Mouse (Mus musculus): ENCODE data around the gene Hsf5.
A peak's percentile ranks its signal among the peaks of the same experiment; 100 is the strongest.

Hsf5 gene

DNA sequence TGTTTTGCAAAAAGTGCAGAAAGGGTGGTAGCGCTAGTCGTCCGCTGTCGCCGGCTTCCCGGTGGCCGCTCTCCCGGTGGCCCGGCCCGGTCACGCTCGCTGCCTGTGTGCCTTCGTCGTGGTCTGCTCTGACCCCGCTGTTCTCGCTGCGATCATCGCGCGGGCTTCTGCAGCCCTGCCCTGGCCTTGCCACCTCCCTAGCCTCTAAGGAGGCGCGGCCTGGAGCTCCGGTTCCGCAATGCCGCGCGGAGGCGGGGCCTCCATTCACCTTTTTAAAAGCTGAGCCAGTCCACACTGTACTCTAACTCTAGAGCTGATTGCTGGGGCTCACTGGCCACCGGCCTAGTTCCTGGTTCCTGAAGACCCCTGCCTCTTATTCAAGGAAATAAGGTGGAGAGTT lies 22.2 kb downstream of the Hsf5 start:
- DNase-seq (ENCODE audit: low read depth): peak; percentile 44

DNA sequence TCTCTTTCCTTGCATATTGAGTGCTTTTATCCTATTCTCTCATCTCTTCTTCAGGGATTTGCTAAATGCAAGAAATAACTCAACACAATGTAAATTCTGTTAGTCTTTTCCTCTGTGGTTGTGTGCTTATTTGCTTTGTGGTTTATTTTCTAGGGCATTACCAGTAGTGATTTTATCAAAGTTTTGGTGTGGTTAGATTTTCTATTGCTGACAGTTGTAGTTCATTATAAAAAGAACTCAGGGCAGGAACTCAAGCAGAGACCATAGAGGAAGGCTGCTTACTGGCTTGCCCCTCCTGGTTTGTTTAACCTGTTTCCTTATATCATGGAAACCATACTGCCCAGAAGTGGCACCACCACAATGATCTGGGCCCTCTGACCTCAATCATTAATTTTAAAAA lies 25.9 kb downstream of the Hsf5 start:
- DNase-seq (ENCODE audit: low read depth): no peak

DNA sequence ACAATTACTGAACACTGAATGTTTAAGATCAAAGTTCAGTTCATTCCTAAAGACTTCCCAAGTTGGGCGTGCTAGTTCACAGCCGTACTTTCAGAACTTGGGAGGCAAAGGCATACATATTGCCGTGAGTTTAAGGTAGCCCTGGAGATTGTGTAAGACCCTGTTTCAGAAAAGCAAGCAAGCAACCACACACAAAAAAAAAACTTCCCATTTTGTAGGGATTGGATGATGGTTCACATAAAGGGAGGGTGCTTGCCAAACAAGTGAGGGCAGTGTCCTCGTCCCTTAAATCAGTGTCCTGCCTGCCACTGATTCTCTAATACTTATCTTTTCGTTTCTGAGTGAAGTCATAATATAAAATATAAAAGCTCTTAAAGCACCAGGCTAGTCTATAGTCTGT lies 37.7 kb downstream of the Hsf5 start:
- no peak for DNase-seq (ENCODE audit: low read depth)

DNA sequence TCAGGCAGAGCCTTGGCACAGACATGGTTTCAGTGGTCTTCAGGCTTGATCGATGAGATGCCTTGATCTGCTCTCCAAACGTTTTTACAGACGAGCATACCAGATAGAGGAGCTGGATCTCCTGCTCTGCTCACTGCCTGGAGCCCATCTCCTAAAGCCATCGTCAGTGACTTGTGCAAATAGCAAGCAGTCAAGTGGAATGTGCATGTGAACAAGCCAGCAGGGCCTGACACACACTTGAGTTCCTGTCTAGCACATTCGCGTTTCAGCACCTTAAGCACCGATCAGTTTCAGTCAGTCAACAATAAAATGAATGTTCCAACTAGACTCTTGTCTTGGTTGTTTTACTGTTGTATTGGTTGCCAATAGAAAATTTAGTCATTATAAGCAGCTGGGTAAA lies 42.3 kb downstream of the Hsf5 start:
- DNase-seq (ENCODE audit: low read depth): no peak

DNA sequence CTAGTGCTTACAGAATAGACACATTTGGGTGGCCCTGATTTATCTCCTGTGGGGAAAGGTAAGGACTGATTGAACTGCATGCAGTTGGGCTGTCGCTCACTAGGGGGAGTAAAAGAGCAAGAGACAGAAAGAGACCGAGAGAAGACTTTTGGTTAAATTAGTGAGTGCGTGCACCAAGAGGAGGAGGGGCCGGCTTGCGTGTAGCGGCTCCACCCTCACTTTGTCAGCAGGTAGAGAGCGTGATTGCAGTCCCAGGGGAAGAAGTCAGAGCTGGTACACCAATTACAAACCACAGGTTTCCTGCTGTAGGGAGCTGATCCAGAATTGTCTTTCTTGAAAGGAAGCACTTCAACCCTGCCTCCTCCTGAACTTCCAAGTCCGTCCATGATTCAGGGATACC lies 45.4 kb downstream of the Hsf5 start, which contains the start of gene Rnf43:
TSS of gene Rnf43 (plus strand) at position 316 of the 400 bp plus-strand sequence.
- peak; percentile 95 for DNase-seq (ENCODE audit: low read depth)

DNA sequence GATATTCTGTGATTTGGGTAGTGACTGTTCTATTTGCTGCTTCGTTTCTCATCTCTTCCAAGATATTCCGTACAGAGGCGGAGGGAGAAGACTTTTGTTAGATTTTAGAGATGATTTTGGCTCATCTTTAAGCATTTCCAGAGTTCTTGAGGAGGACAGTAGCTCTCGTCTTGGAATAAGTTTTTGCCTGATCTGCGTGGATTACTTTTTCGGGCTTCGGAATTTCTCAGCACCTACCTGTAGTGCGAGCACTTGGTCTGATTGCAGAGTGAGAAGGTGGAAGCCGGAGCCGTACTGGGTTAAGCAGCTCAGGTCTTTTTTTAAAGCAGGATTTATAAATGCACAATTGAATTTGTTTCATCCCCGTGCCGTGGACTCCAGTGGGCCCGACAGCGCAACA lies 45.9 kb downstream of the Hsf5 start:
- no peak for DNase-seq (ENCODE audit: low read depth)

DNA sequence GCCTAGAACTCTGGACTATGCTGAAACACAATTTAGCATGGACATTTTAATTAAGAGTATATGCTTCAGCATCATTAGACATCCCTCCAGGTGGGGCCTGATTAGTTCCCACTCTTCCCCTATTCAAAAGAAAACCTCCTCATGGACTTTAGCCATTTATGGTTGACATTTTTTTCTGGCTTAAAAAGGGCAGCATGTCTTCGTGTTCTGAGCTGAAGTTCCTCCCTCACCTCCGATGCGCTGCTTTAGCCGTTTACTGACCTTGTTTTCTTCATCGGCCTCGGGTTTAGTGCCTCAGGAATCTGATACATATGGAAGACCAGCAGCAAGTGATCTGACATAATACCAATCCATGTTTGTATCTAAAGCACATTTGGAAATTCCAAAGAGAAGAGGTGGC lies 47.0 kb downstream of the Hsf5 start:
- DNase-seq (ENCODE audit: low read depth): no peak

DNA sequence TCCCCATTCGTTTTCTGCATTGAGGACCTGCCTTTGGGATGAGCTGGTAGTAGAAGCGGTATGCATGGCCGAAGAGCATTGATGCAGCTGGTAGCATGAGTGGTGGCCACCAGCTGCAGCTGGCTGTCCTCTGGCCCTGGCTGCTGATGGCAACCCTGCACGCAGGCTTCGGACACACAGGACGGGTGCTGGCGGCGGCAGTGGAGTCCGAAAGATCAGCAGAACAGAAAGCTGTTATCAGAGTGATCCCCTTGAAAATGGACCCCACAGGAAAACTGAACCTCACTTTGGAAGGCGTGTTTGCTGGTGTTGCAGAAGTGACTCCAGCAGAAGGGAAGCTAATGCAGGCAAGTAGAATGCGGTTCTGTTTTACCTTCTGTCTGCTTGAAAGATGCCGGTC lies 47.6 kb downstream of the Hsf5 start:
- DNase-seq (ENCODE audit: low read depth): no peak

DNA sequence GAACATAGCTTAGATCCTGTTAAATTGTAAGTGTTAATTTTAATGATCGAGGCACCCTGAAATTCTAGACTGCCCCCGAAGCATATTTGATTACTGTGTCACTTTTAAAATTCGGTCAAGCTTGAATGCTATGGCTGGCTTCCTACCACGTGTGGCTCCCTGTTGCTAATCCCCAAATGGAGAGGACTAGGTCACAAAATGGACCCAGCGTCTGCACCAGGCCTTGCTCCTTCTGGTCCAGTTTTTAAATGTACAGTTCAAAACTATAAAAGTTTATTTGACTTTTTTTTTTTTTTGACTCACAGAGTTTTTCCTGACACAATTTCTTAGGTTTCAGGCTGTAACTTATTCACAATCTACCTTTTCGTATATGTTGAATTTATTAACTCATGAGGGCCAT lies 48.3 kb downstream of the Hsf5 start:
- no peak for DNase-seq (ENCODE audit: low read depth)

DNA sequence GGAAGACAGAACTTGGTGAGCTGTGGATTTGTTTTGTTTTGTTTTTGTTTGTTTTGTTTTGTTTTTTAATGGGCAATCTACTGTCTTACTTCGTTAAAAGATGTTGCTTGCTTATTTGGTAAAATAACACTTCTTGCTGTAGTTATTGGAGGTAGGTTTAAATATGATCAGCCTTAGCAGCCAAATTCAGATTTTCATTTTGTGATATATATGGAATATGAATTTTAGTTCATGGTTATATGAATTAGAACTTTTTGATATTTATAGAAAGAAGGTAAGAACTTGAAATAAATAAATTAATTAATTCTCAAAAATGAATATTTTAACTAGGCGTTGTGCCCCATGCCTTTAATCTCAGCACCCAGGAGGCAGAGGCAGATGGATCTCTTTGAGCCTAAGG lies 48.7 kb downstream of the Hsf5 start:
- DNase-seq (ENCODE audit: low read depth): no peak

DNA sequence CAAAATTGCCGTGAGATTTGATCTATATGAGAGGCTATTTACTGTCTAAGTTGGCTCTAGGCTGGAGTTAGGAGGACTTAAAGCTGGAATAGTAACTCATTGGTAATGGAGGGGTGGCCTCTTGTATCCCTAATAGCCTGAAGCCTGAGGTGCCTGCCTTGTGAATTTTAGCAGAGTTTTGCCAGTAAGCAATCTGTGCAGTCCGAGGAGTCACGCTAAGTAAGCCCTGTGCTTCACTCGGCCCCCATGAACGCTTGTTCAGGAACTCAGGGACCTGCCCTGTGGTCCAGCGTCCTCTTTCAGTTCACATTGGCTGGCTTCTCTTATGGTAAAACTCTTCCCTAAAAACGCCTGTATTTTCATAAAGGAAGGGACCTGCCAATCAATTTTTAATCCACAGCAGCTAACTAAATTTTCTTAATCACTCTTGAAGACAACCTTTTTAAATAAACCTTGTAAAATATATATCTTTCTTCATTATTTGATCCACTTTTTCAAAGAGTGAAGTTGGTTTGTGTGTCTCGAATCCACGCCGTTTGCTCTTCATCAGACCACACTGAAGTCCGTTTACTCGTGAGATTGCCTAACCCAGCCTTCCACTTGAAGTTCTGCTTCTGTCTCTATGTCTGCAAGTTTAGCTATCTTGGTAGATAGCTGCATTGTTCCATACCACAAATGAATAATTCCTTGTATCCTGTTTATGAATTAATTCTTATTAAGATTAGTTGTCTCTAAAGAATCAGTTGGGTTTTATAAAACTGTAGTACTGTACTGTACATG lies 49.5 kb downstream of the Hsf5 start:
- DNase-seq (ENCODE audit: low read depth): no peak

DNA sequence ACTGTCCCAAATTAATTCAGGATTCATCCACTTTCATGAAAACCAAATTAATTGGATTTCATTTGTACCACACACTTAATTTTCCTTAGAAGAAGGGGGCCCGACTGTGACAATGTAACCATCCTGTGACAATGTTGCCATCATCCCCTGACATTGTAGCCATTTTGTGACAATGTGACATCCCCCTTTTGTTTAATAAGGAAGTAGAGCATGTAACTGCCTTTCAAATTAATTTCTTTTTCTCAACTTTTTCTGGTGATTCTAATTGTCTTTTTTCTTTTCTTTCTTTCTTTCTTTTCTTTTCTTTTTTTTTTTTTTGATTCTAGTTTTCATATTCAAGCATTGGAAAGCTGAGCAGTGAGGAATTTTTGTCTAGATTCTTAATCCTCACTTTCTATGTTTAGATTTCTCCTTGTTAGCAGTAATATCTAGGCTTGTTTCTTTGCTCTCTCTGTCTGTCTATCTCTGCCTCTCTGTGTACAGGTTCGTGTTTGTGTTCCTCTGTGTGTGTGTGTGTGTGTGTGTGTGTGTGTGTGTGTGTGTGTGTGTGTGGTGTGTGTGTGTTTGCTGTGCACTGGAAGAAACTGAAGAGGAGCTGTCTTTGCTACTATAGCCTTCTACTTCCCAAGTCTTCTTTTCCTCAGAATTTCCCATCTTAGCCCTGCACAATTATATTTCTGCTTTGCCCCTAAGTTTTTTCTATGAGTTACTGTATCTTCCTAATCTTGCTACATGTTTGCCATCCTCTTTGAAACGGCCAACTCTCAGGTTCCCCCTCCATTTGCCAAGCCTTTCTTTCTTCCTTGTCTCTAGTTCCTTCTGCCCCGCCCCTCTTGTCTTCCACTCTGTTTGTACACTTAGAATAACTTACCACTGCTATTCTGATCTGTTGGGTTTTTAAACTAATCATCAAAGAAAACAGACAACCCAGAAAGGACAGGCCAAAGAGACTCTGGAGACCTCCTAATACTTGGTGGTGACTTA lies 50.4 kb downstream of the Hsf5 start:
- DNase-seq (ENCODE audit: low read depth): no peak

DNA sequence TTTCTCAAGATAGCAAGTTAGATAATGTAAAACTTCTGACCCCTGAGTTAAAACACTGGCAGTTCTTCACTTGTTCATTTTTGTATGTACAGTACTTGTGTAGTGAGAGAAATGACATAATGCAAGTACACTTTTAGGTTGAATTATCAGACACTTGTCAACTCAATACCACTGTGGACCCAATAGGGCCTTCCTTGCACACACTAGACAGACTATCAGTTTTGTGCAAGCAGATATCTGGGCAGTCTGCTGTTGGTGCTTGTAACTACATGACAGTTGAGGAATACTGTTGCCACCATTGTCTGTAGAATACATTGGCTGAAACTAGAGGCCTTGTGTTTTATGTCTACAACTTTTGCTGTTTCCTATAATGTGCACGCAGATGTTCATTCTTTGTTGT lies 56.3 kb downstream of the Hsf5 start:
- DNase-seq (ENCODE audit: low read depth): no peak

DNA sequence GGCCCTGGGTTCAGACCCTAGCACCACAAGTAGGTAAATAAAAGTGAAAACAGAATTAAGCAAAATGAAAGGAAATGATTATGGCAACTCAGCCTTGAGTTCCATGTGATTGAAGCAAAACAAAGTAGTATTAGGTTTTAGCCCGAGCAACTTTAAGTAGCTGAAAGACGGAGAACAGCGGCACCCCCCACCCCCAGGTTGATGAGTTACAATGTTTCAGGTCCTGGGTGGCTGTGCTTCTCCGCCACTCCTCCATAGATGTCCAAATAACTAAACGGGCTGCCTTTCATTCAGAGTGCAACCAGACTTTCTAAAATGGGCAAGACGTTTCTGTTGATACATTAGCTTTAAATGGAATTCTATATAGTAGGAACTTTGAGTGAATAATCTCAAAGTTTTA lies 58.6 kb downstream of the Hsf5 start:
- no peak for DNase-seq (ENCODE audit: low read depth)

DNA sequence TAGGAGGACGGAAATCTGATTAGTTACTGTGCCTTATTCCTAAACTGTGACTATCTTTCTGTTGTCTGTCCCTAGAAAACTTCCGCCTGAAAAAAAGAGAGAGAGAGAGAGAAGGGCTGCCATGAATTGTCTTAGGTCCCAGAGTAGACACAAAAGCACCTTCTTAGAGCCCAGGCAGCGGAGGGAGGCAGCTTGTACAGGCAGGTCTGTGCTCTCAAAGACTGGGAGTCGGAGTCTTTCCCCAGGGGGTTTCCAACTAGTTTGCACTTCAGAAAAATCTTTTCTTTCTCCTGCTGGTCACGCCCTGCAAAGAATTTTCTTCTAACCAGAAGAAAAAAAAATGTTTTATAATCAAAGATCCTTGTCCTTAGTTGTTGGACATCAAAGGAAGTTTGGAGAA lies 60.8 kb downstream of the Hsf5 start:
- DNase-seq (ENCODE audit: low read depth): no peak

DNA sequence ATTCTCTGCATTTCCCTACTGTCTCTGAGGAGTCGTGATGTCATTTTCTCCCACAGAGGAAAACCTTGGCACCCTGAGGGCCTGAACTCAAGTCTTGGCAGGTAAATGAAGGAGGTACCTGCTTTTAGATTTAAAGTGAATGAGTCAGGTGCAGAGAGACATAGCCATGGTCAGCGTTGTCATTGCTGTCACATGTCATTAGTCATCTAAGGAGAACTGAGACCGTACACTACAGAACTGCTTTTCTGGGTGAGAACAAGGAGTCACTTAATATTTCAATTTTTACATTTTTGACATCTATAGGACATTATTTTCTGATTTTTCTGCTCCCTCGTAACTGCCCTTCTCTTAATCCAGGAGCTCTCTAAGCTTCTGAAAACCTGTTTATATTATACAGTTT lies 61.6 kb downstream of the Hsf5 start:
- no peak for DNase-seq (ENCODE audit: low read depth)

DNA sequence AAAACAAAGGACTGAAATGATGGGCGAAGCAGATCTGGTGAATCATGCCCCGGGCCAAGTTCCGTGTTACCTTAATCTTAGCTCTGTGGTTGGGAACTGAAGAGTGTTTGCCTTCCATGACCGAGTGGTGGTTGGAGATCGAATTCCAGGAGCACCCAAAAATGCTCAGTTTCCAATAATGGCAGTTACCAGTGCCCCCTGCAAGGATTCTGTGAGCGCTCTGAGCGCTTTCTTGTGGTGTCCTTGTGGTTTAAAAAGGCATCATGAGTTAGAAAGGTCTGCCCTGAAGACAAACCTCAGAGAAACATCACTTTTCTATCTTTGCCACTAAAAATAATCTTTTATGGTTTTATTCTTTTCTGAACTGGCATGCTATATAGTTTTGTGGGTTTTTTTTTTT lies 62.0 kb downstream of the Hsf5 start:
- DNase-seq (ENCODE audit: low read depth): peak; percentile 59

DNA sequence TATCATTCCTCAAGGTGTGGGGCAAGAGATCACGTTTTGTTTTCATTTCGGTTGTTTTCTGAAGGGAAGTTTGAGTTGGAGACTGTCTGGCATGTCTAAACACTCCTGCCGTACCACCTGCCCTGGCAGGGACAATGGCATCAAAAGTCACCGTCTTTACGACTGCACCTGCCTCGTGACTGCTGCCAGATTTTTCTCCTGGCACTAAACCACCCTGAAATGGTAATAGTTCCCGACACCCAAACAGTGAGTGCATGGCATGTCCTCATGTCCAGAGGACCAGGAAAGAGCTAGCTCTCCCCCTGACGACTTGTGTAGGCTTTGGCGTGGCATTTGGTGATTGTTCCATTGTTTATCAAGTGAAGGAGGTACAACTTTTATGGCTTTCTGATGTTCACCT lies 63.8 kb downstream of the Hsf5 start:
- no peak for DNase-seq (ENCODE audit: low read depth)

DNA sequence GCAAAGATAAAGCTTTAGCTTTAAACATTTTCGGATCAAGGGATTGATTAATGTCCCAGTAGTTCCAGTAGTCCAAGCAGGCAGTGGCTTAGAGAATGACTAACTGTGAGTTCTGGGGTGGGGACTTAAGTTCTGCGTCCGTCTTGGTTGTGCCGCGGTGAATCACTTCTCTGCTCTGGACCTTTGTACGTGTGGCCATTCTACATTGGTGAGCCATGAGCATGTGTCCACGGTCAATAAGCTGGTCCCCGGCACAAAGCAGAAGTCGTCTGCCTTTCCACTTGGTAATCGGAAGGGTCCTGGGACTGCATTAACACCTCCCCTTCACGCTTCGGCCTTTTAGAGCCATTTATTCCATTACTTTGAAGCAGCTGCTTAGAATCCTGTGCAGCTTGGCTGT lies 65.1 kb downstream of the Hsf5 start:
- DNase-seq (ENCODE audit: low read depth): no peak

DNA sequence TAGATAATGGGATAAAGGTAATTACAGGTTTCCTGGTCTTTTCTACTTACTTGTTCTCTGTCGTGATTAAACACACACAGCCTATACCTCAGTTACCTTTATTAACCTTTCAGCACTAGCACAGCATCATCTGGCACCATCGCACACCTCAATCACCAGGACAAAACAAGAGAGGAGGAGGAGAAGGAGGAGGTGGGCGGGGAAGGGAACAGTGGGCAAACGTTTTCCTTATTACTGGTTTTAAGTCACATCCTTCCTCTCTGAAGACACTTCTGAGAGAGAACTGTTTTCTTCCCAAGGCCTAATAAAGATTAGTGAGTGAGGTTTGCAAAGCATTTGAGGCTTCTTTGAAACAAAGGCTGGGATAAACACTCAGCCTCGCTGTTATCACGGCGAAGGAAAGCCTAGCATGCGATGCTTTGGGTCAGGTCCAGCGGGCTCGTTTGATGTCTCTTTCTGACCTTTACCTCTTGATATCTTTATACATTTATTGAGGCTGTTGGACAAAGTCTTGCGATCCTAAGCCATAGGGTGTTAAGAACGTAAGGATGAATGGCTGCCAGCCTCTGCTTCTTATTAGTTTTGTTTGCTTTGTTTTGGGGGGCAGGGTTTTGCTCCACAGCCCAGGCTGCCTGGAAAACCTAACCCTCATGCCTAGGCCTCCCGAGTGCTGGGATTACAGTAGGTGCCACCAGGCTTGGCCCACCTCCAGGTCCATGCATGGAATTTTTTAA lies 66.0 kb downstream of the Hsf5 start:
- no peak for DNase-seq (ENCODE audit: low read depth)

DNA sequence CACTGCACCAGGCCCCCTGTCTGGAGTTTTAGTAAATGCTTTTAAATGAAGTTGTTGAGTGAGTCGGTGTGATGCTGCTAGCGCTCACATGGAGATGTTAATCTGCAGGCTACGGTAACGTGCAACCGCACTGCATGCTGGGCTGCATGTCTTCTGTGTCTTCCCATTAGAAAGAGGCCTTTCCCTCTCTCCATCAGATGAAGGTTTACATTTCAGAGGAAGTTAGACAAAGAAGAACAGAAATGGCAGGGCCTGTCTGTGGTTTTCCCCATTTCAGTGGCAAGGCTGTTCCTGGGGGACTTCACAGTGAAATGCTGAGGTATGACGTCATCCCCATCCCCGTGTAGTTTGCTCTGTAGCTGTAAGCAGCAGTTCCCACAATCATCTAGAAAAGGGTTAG lies 69.4 kb downstream of the Hsf5 start:
- peak; percentile 33 for DNase-seq (ENCODE audit: low read depth)

Data from naive thymus-derived CD4-positive, alpha-beta T cell, adult 2 months (primary cell).